ENCODE assay signal across 23 mouse cellular contexts in the genomic region with DNA sequence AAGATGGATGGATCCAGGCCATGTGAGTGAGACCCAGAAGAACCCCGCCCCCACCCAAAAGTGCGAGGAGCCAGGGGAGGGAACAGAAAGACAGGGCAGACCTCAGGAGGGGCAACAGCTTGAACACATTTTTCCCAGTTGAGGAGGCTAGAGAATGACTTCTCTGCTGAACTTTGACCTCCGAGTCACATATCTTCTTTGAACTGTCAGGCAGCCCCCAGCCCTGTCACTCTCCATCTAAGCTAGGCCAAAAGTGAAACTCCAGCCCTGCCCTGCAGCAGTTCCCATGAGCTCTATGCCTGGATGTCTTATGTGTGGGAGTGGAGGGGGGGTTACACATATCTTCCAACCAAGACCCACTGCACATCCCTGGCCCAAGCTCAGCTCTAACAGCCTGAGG.
A peak's percentile ranks its signal among the peaks of the same experiment; 100 is the strongest.
DNase-seq lines count a peak whose midpoint lies in the region; ATAC-seq and TF ChIP-seq lines count a peak whose summit lies in the region.
"Had no signal": no experiment of that assay in that cellular context is flagged by ENCODE, and none has a peak within 500 bp of the region (broad histone marks: within the 10 kb centered on the region; RNA-seq: fewer than 3 reads in every experiment).

No protein-coding gene starts in this region.

- peaks cover 18% of the 10 kb centered on the region for H3K27me3 ChIP-seq in kidney, embryonic 14.5 days (ENCODE audit: control insufficient read depth, insufficient read depth, low read length)
- peaks cover 22% of the 10 kb centered on the region for H3K27me3 ChIP-seq in lung, embryonic 15.5 days
- no peaks in the 10 kb centered on the region for H3K27me3 ChIP-seq in spleen, adult 2 months (ENCODE audit: control insufficient read depth, insufficient read depth, low read length)

- H3K4me1 ChIP-seq in kidney, embryonic 14.5 days (ENCODE audit: control insufficient read depth, insufficient read depth, low read length): peaks cover 9% of the 10 kb centered on the region; the same call in 1 of the 2 replicates
- peaks cover 12% of the 10 kb centered on the region for H3K4me1 ChIP-seq in lung, embryonic 15.5 days
- H3K4me1 ChIP-seq in lung, adult 2 months (ENCODE audit: control insufficient read depth, insufficient read depth, low read length): peaks cover 2% of the 10 kb centered on the region
- peaks cover 11% of the 10 kb centered on the region; the same call in 1 of the 2 replicates for H3K4me1 ChIP-seq in spleen, adult 2 months (ENCODE audit: control insufficient read depth, insufficient read depth, insufficient read length)

- no peak for TF ChIP-seq CTCF in lung, adult 2 months (IDR thresholded peaks at IDR 0.05; ENCODE audit: insufficient read depth, low read length)
- no peak for TF ChIP-seq CTCF in spleen, adult 2 months (IDR thresholded peaks at IDR 0.05; ENCODE audit: extremely low read depth, insufficient read depth, insufficient read length, insufficient replicate concordance)

- H3K36me3 ChIP-seq in kidney, embryonic 14.5 days (ENCODE audit: control insufficient read depth, insufficient read depth, low read length): no peaks in the 10 kb centered on the region
- H3K36me3 ChIP-seq in lung, embryonic 15.5 days: no peaks in the 10 kb centered on the region
- no peaks in the 10 kb centered on the region for H3K36me3 ChIP-seq in spleen, adult 2 months (ENCODE audit: control insufficient read depth, insufficient read depth, low read length)
- H3K36me3 ChIP-seq: embryonic facial prominence, embryonic 12.5 days; heart, embryonic 12.5 days; limb, embryonic 15.5 days; neural tube, embryonic 12.5 days; stomach, embryonic 15.5 days had no signal

- H3K27ac ChIP-seq in kidney, embryonic 14.5 days (ENCODE audit: low read depth, low read length): no peak overlapping the region
- H3K27ac ChIP-seq in lung, embryonic 15.5 days: no peak overlapping the region
- peak overlapping the region; percentile 72 for H3K27ac ChIP-seq in spleen, adult 2 months (ENCODE audit: insufficient read depth, low read length)
- H3K27ac ChIP-seq: embryonic facial prominence, embryonic 12.5 days; hindbrain, embryonic 14.5 days; left cerebral cortex, adult 2 months; limb, embryonic 15.5 days; liver, embryonic 14.5 days; neural tube, embryonic 12.5 days; stomach, embryonic 15.5 days had no signal

- TF ChIP-seq POLR2A in lung, adult 2 months (IDR thresholded peaks at IDR 0.05; ENCODE audit: borderline replicate concordance, extremely low read depth, low read depth, low read length): no peak
- TF ChIP-seq POLR2A in spleen, adult 2 months (IDR thresholded peaks at IDR 0.05; ENCODE audit: low read depth, low read length): no peak

- WGBS in kidney, embryonic 14.5 days: 29% methylated on average over 3 of the region's 3 CpGs
- 46% methylated on average over 3 of the region's 3 CpGs for WGBS in lung, embryonic 15.5 days
- 66% methylated on average over 3 of the region's 3 CpGs for WGBS in lung, adult 2 months
- WGBS in spleen, adult 2 months: 89% methylated on average over 3 of the region's 3 CpGs

- H3K4me2 ChIP-seq in kidney, embryonic 14.5 days (replicated peaks; ENCODE audit: low read depth, low read length): no peak overlapping the region
- H3K4me2 ChIP-seq in lung, embryonic 15.5 days: no peak overlapping the region
- H3K4me2 ChIP-seq: embryonic facial prominence, embryonic 12.5 days; heart, embryonic 12.5 days; hindbrain, embryonic 14.5 days; limb, embryonic 15.5 days; neural tube, embryonic 12.5 days; stomach, embryonic 15.5 days had no signal

- no peak for DNase-seq in kidney, postnatal 14 days
- DNase-seq in lung, adult 2 months: no peak
- no peak for DNase-seq in spleen, adult 2 months (ENCODE audit: low read depth in 1 of 2, low spot score in 2 of 2)
- no peak for DNase-seq in spleen, adult 12 weeks (ENCODE audit: low spot score)
- peak; percentile 43 for DNase-seq in yolk sac, embryonic 10.5 days (ENCODE audit: low spot score)
- DNase-seq in left cerebral cortex, adult 8-10 months (ENCODE audit: low spot score in 2 of 2): no peak
- DNase-seq: cerebellum, adult 8-10 months; forebrain, postnatal 0 days; gastrocnemius, postnatal 25 days; retina, postnatal 1 day; thymus, adult 18-20 months; thymus, postnatal 4 days had no signal

- peak; percentile 85 for ATAC-seq in kidney, embryonic 14.5 days (ENCODE audit: low FRiP score, low TSS enrichment)
- ATAC-seq in lung, embryonic 15.5 days (ENCODE audit: borderline replicate concordance, extremely low read depth, low FRiP score, low TSS enrichment): peak; percentile 21; the same call in 1 of the 2 replicates
- ATAC-seq: forebrain, postnatal 0 days; intestine, embryonic 16.5 days had no signal

- H3K4me3 ChIP-seq in kidney, embryonic 14.5 days (ENCODE audit: low read length): no peak overlapping the region
- no peak overlapping the region for H3K4me3 ChIP-seq in lung, embryonic 15.5 days
- no peak overlapping the region for H3K4me3 ChIP-seq in lung, adult 2 months (replicated peaks; ENCODE audit: extremely low read depth, low read depth, low read length)
- no peak overlapping the region for H3K4me3 ChIP-seq in spleen, adult 2 months (ENCODE audit: extremely low read depth, insufficient read depth, insufficient read length)
- H3K4me3 ChIP-seq: embryonic facial prominence, embryonic 12.5 days; heart, embryonic 12.5 days; left cerebral cortex, adult 2 months; limb, embryonic 15.5 days; neural tube, embryonic 12.5 days; stomach, embryonic 15.5 days had no signal

- no peaks in the 10 kb centered on the region for H3K9me3 ChIP-seq in kidney, embryonic 14.5 days (ENCODE audit: control insufficient read depth, low read length)
- H3K9me3 ChIP-seq in lung, embryonic 15.5 days: no peaks in the 10 kb centered on the region
- H3K9me3 ChIP-seq: embryonic facial prominence, embryonic 12.5 days; heart, embryonic 12.5 days; limb, embryonic 15.5 days; neural tube, embryonic 12.5 days; stomach, embryonic 15.5 days had no signal

- no peak overlapping the region for H3K9ac ChIP-seq in kidney, embryonic 14.5 days (ENCODE audit: low read depth, low read length)
- no peak overlapping the region for H3K9ac ChIP-seq in lung, embryonic 15.5 days
- H3K9ac ChIP-seq: embryonic facial prominence, embryonic 12.5 days; forebrain, postnatal 0 days; heart, embryonic 12.5 days; hindbrain, embryonic 14.5 days; limb, embryonic 15.5 days; liver, embryonic 14.5 days; neural tube, embryonic 12.5 days; stomach, embryonic 15.5 days had no signal
